Mouse (Mus musculus): ENCODE measurements around the gene Dnah11. TPM values are rescaled to one million over a fixed set of nuclear protein-coding genes. Genes with fewer than 3 reads are reported as not detected.

Dnah11 gene
- polyA plus RNA-seq, 1 experiment from 2014 or later = 0.13 TPM

GRCm38 (mm10) chr12:117857884-117858283 lies 341.0 kb downstream of the Dnah11 start:
- H3K4me3 ChIP-seq (replicated peaks; ENCODE audit: low read depth, low read length) = no peak overlapping the region
- H3K4me2 ChIP-seq (ENCODE audit: low read length) = no peak overlapping the region
- no peak overlapping the region for H3K27ac ChIP-seq (replicated peaks; ENCODE audit: low read depth, low read length)
- no peaks in the 10 kb centered on the region for H3K9me3 ChIP-seq (ENCODE audit: control insufficient read depth, low read length)
- no peaks in the 10 kb centered on the region for H3K36me3 ChIP-seq (ENCODE audit: control insufficient read depth, insufficient read depth, low read length)
- 95% methylated on average over 6 of the region's 6 CpGs for WGBS
- H3K4me1 ChIP-seq (ENCODE audit: control insufficient read depth, insufficient read depth, low read length) = no peaks in the 10 kb centered on the region
- H3K9ac ChIP-seq (replicated peaks; ENCODE audit: low read length) = no peak overlapping the region
- H3K27me3 ChIP-seq (ENCODE audit: control insufficient read depth, insufficient read depth, low read length) = no peaks in the 10 kb centered on the region
- DNase-seq (no peak), ATAC-seq (ENCODE audit: low FRiP score, low TSS enrichment) (no peak)

- no peak overlapping the region for H3K4me3 ChIP-seq (replicated peaks; ENCODE audit: low read depth, low read length)
- WGBS = 80% methylated on average over 9 of the region's 9 CpGs
- no peaks in the 10 kb centered on the region for H3K36me3 ChIP-seq (ENCODE audit: control insufficient read depth, insufficient read depth, low read length)
- DNase-seq (no peak), ATAC-seq (ENCODE audit: low FRiP score, low TSS enrichment) (no peak)
- H3K9me3 ChIP-seq (ENCODE audit: control insufficient read depth, low read length) = no peaks in the 10 kb centered on the region
- H3K27me3 ChIP-seq (ENCODE audit: control insufficient read depth, insufficient read depth, low read length) = no peaks in the 10 kb centered on the region
- H3K9ac ChIP-seq (replicated peaks; ENCODE audit: low read length) = no peak overlapping the region
- H3K4me2 ChIP-seq (ENCODE audit: low read length) = no peak overlapping the region
- H3K4me1 ChIP-seq (ENCODE audit: control insufficient read depth, insufficient read depth, low read length) = no peaks in the 10 kb centered on the region
- no peak overlapping the region for H3K27ac ChIP-seq (replicated peaks; ENCODE audit: low read depth, low read length)
Measured at GRCm38 (mm10) chr12:117857023-117857422, 341.8 kb downstream of the Dnah11 start.

- Histone ChIP-seq H3K4me1 (ENCODE audit: control insufficient read depth, insufficient read depth, low read length) (no peaks in the 10 kb centered on the region), H3K27ac (replicated peaks; ENCODE audit: low read depth, low read length) (no peak overlapping the region), H3K4me3 (replicated peaks; ENCODE audit: low read depth, low read length) (no peak overlapping the region), H3K9me3 (ENCODE audit: control insufficient read depth, low read length) (no peaks in the 10 kb centered on the region), H3K27me3 (ENCODE audit: control insufficient read depth, insufficient read depth, low read length) (no peaks in the 10 kb centered on the region), H3K4me2 (ENCODE audit: low read length) (no peak overlapping the region), H3K9ac (replicated peaks; ENCODE audit: low read length) (no peak overlapping the region), H3K36me3 (ENCODE audit: control insufficient read depth, insufficient read depth, low read length) (no peaks in the 10 kb centered on the region)
- peak; percentile 82 for DNase-seq
- 27% methylated on average over 6 of the region's 6 CpGs for WGBS
- ATAC-seq (ENCODE audit: low FRiP score, low TSS enrichment) = no peak
Measured at GRCm38 (mm10) chr12:117853316-117853715, 345.5 kb downstream of the Dnah11 start.

GRCm38 (mm10) chr12:117850472-117850871 lies 348.4 kb downstream of the Dnah11 start:
- DNase-seq = no peak
- H3K4me1 ChIP-seq (ENCODE audit: control insufficient read depth, insufficient read depth, low read length) = no peaks in the 10 kb centered on the region
- H3K4me3 ChIP-seq (replicated peaks; ENCODE audit: low read depth, low read length) = no peak overlapping the region
- H3K27ac ChIP-seq (replicated peaks; ENCODE audit: low read depth, low read length) = no peak overlapping the region
- H3K9ac ChIP-seq (replicated peaks; ENCODE audit: low read length) = no peak overlapping the region
- WGBS = 35% methylated on average over 10 of the region's 10 CpGs
- H3K4me2 ChIP-seq (ENCODE audit: low read length) = no peak overlapping the region
- no peak for ATAC-seq (ENCODE audit: low FRiP score, low TSS enrichment)
- no peaks in the 10 kb centered on the region for H3K9me3 ChIP-seq (ENCODE audit: control insufficient read depth, low read length)
- H3K36me3 ChIP-seq (ENCODE audit: control insufficient read depth, insufficient read depth, low read length) = no peaks in the 10 kb centered on the region
- H3K27me3 ChIP-seq (ENCODE audit: control insufficient read depth, insufficient read depth, low read length) = no peaks in the 10 kb centered on the region

- Histone ChIP-seq H3K4me3 (replicated peaks; ENCODE audit: low read depth, low read length) (no peak overlapping the region), H3K4me1 (ENCODE audit: control insufficient read depth, insufficient read depth, low read length) (no peaks in the 10 kb centered on the region), H3K4me2 (ENCODE audit: low read length) (no peak overlapping the region), H3K36me3 (ENCODE audit: control insufficient read depth, insufficient read depth, low read length) (no peaks in the 10 kb centered on the region), H3K9me3 (ENCODE audit: control insufficient read depth, low read length) (no peaks in the 10 kb centered on the region), H3K27me3 (ENCODE audit: control insufficient read depth, insufficient read depth, low read length) (no peaks in the 10 kb centered on the region), H3K9ac (replicated peaks; ENCODE audit: low read length) (no peak overlapping the region), H3K27ac (replicated peaks; ENCODE audit: low read depth, low read length) (no peak overlapping the region)
- DNase-seq = no peak
- ATAC-seq (ENCODE audit: low FRiP score, low TSS enrichment) = no peak
- WGBS = 96% methylated on average over 6 of the region's 6 CpGs
Measured at GRCm38 (mm10) chr12:117848621-117849020, 350.2 kb downstream of the Dnah11 start.

- no peak for ATAC-seq (ENCODE audit: low FRiP score, low TSS enrichment)
- Histone ChIP-seq H3K4me3 (replicated peaks; ENCODE audit: low read depth, low read length) (no peak overlapping the region), H3K27me3 (ENCODE audit: control insufficient read depth, insufficient read depth, low read length) (no peaks in the 10 kb centered on the region), H3K4me1 (ENCODE audit: control insufficient read depth, insufficient read depth, low read length) (0 out of 2 replicates have a peak, but pooled peaks cover 5% of the 10 kb centered on the region), H3K9ac (replicated peaks; ENCODE audit: low read length) (no peak overlapping the region), H3K9me3 (ENCODE audit: control insufficient read depth, low read length) (no peaks in the 10 kb centered on the region), H3K27ac (replicated peaks; ENCODE audit: low read depth, low read length) (no peak overlapping the region), H3K4me2 (ENCODE audit: low read length) (peak overlapping the region; percentile 98; the same call in 1 of the 2 replicates), H3K36me3 (ENCODE audit: control insufficient read depth, insufficient read depth, low read length) (no peaks in the 10 kb centered on the region)
- WGBS = 25% methylated on average over 2 of the region's 2 CpGs
- DNase-seq = no peak
Measured at GRCm38 (mm10) chr12:117844917-117845316, 353.9 kb downstream of the Dnah11 start.

- Histone ChIP-seq H3K36me3 (ENCODE audit: control insufficient read depth, insufficient read depth, low read length) (no peaks in the 10 kb centered on the region), H3K9ac (replicated peaks; ENCODE audit: low read length) (peak overlapping the region; percentile 62), H3K4me1 (ENCODE audit: control insufficient read depth, insufficient read depth, low read length) (0 out of 2 replicates have a peak, but pooled peaks cover 5% of the 10 kb centered on the region), H3K4me3 (replicated peaks; ENCODE audit: low read depth, low read length) (peak overlapping the region; percentile 70), H3K27ac (replicated peaks; ENCODE audit: low read depth, low read length) (no peak overlapping the region), H3K9me3 (ENCODE audit: control insufficient read depth, low read length) (no peaks in the 10 kb centered on the region), H3K27me3 (ENCODE audit: control insufficient read depth, insufficient read depth, low read length) (no peaks in the 10 kb centered on the region), H3K4me2 (ENCODE audit: low read length) (peak overlapping the region; percentile 98)
- WGBS = 0% methylated on average over 15 of the region's 15 CpGs
- DNase-seq (no peak), ATAC-seq (ENCODE audit: low FRiP score, low TSS enrichment) (no peak)
Measured at GRCm38 (mm10) chr12:117844075-117844408, 354.8 kb downstream of the Dnah11 start.

GRCm38 (mm10) chr12:117843302-117844074 lies 355.4 kb downstream of the Dnah11 start:
- Histone ChIP-seq H3K4me3 (replicated peaks; ENCODE audit: low read depth, low read length) (peak overlapping the region; percentile 70), H3K27me3 (ENCODE audit: control insufficient read depth, insufficient read depth, low read length) (no peaks in the 10 kb centered on the region), H3K4me2 (ENCODE audit: low read length) (peak overlapping the region; percentile 98), H3K9ac (replicated peaks; ENCODE audit: low read length) (peak overlapping the region; percentile 62), H3K9me3 (ENCODE audit: control insufficient read depth, low read length) (no peaks in the 10 kb centered on the region), H3K27ac (replicated peaks; ENCODE audit: low read depth, low read length) (0 out of 2 replicates have a peak overlapping the region, but pooled peaks have one; percentile 32), H3K36me3 (ENCODE audit: control insufficient read depth, insufficient read depth, low read length) (no peaks in the 10 kb centered on the region), H3K4me1 (ENCODE audit: control insufficient read depth, insufficient read depth, low read length) (0 out of 2 replicates have a peak, but pooled peaks cover 5% of the 10 kb centered on the region)
- DNase-seq = peak; percentile 86
- WGBS = under 1% methylated on average over 75 of the region's 75 CpGs
- ATAC-seq (ENCODE audit: low FRiP score, low TSS enrichment) = peak; percentile 92

GRCm38 (mm10) chr12:117842676-117843075 lies 356.2 kb downstream of the Dnah11 start:
- H3K9ac ChIP-seq (replicated peaks; ENCODE audit: low read length) = no peak overlapping the region
- ATAC-seq (ENCODE audit: low FRiP score, low TSS enrichment) (no peak), DNase-seq (no peak)
- peak overlapping the region; percentile 98 for H3K4me2 ChIP-seq (ENCODE audit: low read length)
- H3K36me3 ChIP-seq (ENCODE audit: control insufficient read depth, insufficient read depth, low read length) = no peaks in the 10 kb centered on the region
- H3K4me3 ChIP-seq (replicated peaks; ENCODE audit: low read depth, low read length) = no peak overlapping the region
- 0 out of 2 replicates have a peak, but pooled peaks cover 5% of the 10 kb centered on the region for H3K4me1 ChIP-seq (ENCODE audit: control insufficient read depth, insufficient read depth, low read length)
- 88% methylated on average over 1 of the region's 1 CpGs for WGBS
- H3K27me3 ChIP-seq (ENCODE audit: control insufficient read depth, insufficient read depth, low read length) = no peaks in the 10 kb centered on the region
- H3K9me3 ChIP-seq (ENCODE audit: control insufficient read depth, low read length) = no peaks in the 10 kb centered on the region
- H3K27ac ChIP-seq (replicated peaks; ENCODE audit: low read depth, low read length) = no peak overlapping the region

Measured in midbrain, embryonic 14.5 days (tissue).